Mouse (Mus musculus) G1E (cell line): ENCODE results near the gene Ccer1. TPM values are rescaled to one million over a fixed set of nuclear protein-coding genes. Genes with fewer than 3 reads are reported as not detected.

Experiments used
- ATAC-seq: 2 replicates; pipeline ENCODE4 v1.8.0; 2016; ENCODE audit warnings: mild to moderate bottlenecking; ENCODE audit not compliant: insufficient number of reproducible peaks, poor library complexity, low FRiP score, severe bottlenecking; ENCODE audit errors: extremely low read depth
- DNase-seq: peaks from one replicate; pipeline ENCODE4 v3.0.0; 2012; ENCODE audit warnings: low spot score
- H3K27me3 ChIP-seq: 2 replicates; pipeline ENCODE4 v1.6.1; 2012; ENCODE audit warnings: mild to moderate bottlenecking, low read length, inconsistent platforms; ENCODE audit not compliant: insufficient read depth
- H3K36me3 ChIP-seq: replicated peaks from 2 replicates; pipeline ENCODE3; 2012; ENCODE audit warnings: mild to moderate bottlenecking, inconsistent platforms
- H3K4me1 ChIP-seq: 2 replicates; pipeline ENCODE4 v1.6.1; 2012; ENCODE audit warnings: low read depth, low read length, inconsistent platforms, mixed read lengths; ENCODE audit not compliant: insufficient read depth
- H3K4me3 ChIP-seq: 2 replicates; pipeline ENCODE4 v1.5.1; 2012; ENCODE audit warnings: low read depth, mild to moderate bottlenecking, inconsistent platforms, low read length, moderate library complexity, mixed read lengths
- H3K9me3 ChIP-seq: replicated peaks from 2 replicates; pipeline ENCODE4 v1.6.1; 2012; ENCODE audit warnings: inconsistent platforms
- CTCF ChIP-seq: IDR thresholded peaks from 2 replicates; pipeline ENCODE4 v1.5.1; 2012; ENCODE audit warnings: low read depth, low read length, inconsistent platforms, mixed read lengths
- GATA1 ChIP-seq: IDR thresholded peaks from 2 replicates; pipeline ENCODE4 v1.6.1; 2012; ENCODE audit warnings: borderline replicate concordance, low read length, inconsistent platforms, mixed read lengths
- GATA2 ChIP-seq: IDR thresholded peaks from 2 replicates; pipeline ENCODE4 v1.6.1; 2012; ENCODE audit warnings: low read depth, low read length, inconsistent platforms, borderline replicate concordance
- POLR2AphosphoS5 ChIP-seq: IDR thresholded peaks from 2 replicates; pipeline ENCODE4 v1.6.1; 2012; ENCODE audit warnings: low read depth, low read length, inconsistent platforms; ENCODE audit not compliant: insufficient replicate concordance
- TAL1 ChIP-seq: conservative IDR thresholded peaks from 2 replicates; pipeline ENCODE4 v1.6.1; 2012; ENCODE audit warnings: low read depth, low read length, inconsistent platforms, mixed read lengths
- polyA plus RNA-seq: library from polyadenylated mRNA; stranded (reverse); fragments of >175 nt; gene quantifications from 2 replicates; pipeline ENCODE4 v1.2.3, GENCODE M21; 2012
- total RNA-seq, 2 experiments: library from RNA; stranded (forward) in 1 of 2; stranded (reverse) in 1 of 2; fragments of 200-1000 nt in 1 of 2; fragments of >200 nt in 1 of 2; fragmentation: Nextera tagmentation in 1 of 2; gene quantifications; 2 replicates each; pipeline ENCODE4 v1.2.3; 2014 to 2017

The Ccer1 gene
- total and polyA plus RNA-seq, 3 experiments, result 0.11 TPM; not detected in 2

DNA sequence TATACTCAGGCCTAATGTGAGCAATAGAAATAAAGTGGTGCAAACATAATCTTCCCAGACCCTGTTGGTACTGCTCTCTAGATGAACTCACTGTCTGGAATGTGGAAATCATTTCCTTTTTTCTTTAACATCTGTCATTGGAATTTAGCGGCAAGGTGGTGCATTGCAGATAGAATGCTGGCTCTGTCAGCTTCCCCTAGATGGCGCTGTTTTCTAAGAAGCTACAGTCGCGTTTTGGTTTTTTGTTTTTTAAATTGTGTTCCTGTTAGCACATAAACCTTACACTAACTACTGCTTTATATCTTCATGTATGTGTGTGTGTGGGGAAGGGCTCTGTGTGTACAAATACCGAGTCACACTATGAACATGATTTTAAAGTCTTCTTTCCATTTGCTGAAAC, 19.8 kb downstream of the Ccer1 start:
- H3K4me1 ChIP-seq, result no peaks in the 10 kb centered on the region
- no peaks in the 10 kb centered on the region for H3K27me3 ChIP-seq
- no peak; the same call in 1 of the 2 replicates for ATAC-seq
- no peak overlapping the region for H3K4me3 ChIP-seq
- no peak for DNase-seq
- TF ChIP-seq CTCF, result peak; percentile 61
- no peak for TF ChIP-seq GATA1
- no peaks in the 10 kb centered on the region for H3K36me3 ChIP-seq
- no peaks in the 10 kb centered on the region for H3K9me3 ChIP-seq

DNA sequence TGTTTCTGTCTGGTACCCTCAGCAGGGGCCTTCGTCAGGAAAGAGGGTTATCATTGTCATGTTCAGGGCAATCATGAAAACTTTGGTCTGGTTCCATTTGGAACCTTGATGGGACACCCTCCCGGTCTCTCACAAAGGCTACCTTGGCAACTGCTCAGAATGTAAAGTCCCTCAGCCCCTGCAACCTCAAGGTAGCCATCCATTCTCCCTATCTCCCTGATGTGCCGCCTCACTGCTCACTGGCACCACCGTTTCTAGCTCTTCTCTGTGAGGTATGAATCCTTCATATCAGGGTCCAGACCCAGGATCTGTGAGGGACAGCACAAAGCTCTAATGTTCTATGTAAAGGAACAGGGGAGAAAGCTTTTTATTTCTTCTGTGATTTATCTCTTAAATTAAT, 21.7 kb downstream of the Ccer1 start:
- TF ChIP-seq GATA1 (no peak), GATA2 (no peak), POLR2AphosphoS5 (no peak), CTCF (no peak), TAL1 (no peak)
- no peaks in the 10 kb centered on the region for H3K4me1 ChIP-seq
- H3K9me3 ChIP-seq, result no peaks in the 10 kb centered on the region
- no peaks in the 10 kb centered on the region for H3K36me3 ChIP-seq
- no peak overlapping the region for H3K4me3 ChIP-seq
- DNase-seq, result no peak
- ATAC-seq, result no peak
- no peaks in the 10 kb centered on the region for H3K27me3 ChIP-seq

DNA sequence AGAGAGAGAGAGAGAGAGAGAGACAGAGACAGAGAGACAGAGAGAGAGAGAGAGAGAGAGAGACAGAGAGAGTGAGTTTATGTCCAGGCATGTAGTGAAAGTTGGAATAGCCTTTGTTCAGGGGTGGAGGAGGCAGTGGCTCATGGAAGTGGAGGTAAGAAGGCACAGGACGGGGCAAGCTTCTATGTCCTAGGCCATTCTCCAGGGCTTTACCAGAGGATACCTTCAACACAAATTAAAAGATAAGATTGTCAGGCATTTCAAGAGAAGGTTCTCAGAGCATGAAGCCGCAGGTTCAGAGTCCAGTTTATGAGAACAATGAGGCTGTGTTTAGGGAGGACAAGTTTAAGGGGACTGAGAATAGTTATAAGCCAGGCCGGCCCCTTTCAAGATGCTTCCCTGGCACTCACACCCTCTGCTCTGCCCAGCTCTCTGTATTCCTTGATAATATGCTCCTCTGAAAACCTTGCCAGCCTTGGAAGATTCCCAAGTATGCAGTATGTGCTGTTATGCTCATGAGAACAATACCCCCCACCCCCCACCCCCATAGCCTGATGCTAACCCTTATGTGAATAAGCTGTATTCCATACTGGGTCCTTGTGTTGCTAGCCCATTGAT, 22.5 kb downstream of the Ccer1 start:
- DNase-seq, result no peak
- TF ChIP-seq GATA2 (no peak), GATA1 (no peak), CTCF (no peak), TAL1 (no peak), POLR2AphosphoS5 (no peak)

DNA sequence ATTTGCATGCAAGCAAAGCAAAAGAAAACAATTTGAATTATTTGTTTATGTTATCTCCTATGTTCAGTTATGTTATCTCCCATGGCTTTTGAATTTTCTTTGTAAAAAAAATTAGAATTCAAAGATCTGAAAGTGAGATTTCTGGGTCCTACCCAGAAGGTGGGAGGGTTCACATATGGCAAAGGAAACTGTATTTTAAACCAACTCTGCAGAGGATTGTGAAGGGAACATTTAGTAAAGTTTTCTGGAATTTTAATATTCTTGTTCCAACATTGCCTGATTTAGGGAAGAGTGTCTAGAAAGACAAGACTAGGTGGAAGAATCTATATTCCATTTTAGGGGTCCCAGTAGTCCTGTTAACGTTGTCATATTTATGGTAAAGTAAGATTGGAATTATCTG, 24.4 kb downstream of the Ccer1 start:
- Histone ChIP-seq H3K4me3 (no peak overlapping the region), H3K36me3 (no peaks in the 10 kb centered on the region), H3K4me1 (no peaks in the 10 kb centered on the region), H3K9me3 (0 out of 2 replicates have a peak, but pooled peaks cover under 1% of the 10 kb centered on the region), H3K27me3 (no peaks in the 10 kb centered on the region)
- DNase-seq (no peak), ATAC-seq (no peak)
- TF ChIP-seq POLR2AphosphoS5, result no peak
- TF ChIP-seq CTCF, result no peak
- no peak for TF ChIP-seq GATA2
- no peak for TF ChIP-seq TAL1
- TF ChIP-seq GATA1, result no peak

More for the DNA sequence above, 22.5 kb downstream of the Ccer1 start:
- H3K27me3 ChIP-seq, result no peaks in the 10 kb centered on the region
- no peak overlapping the region for H3K4me3 ChIP-seq
- no peaks in the 10 kb centered on the region for H3K9me3 ChIP-seq
- no peaks in the 10 kb centered on the region for H3K4me1 ChIP-seq
- no peak for ATAC-seq
- no peaks in the 10 kb centered on the region for H3K36me3 ChIP-seq

DNA sequence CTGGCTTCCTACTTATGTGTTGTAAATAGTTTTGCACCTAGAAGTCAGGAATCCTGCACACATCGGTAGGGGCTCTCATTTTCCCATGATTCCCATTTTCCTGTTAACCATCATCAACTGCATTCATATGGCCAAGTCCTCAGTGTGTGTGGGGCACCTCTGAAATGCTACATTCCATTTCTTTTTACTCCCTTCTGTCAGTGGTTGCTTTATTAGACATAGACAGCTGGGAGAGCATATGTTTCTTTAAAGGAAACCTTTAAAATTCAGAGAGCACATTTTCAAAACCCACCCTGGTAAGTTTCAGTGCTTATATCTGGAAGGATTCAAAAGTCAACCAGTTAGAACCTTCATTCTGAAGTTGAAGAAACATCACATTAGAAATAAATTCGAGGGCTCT, 25.2 kb downstream of the Ccer1 start:
- no peak for DNase-seq

DNA sequence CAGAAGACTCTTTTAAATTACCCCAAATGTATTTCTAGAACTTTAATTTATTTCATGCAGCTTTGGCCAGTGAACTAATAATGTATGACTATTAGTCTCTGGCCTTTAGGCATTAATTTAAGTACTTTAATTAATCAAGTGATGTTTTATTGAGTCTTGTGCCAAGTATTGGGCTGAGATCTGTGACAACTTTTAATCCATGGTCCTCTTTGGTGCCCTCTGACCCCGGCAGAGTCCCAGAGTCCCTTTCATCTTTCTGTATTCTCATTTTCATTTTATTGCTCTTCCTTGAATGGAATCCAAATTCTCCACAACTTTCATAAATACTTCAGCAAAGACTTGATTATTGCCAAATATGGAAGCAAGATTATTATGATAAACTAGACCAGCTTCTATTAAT, 27.8 kb downstream of the Ccer1 start:
- no peaks in the 10 kb centered on the region for H3K27me3 ChIP-seq
- ATAC-seq (no peak), DNase-seq (no peak)
- H3K36me3 ChIP-seq, result no peaks in the 10 kb centered on the region
- H3K4me1 ChIP-seq, result no peaks in the 10 kb centered on the region
- H3K4me3 ChIP-seq, result no peak overlapping the region
- peaks cover 6% of the 10 kb centered on the region; the same call in 1 of the 2 replicates for H3K9me3 ChIP-seq
- TF ChIP-seq POLR2AphosphoS5 (no peak), CTCF (no peak), TAL1 (no peak), GATA2 (no peak), GATA1 (no peak)

More for the DNA sequence above, 25.2 kb downstream of the Ccer1 start:
- TF ChIP-seq TAL1, result no peak
- no peak for TF ChIP-seq GATA2
- TF ChIP-seq CTCF, result no peak
- TF ChIP-seq POLR2AphosphoS5, result no peak
- no peak for TF ChIP-seq GATA1
- Histone ChIP-seq H3K9me3 (peaks cover 6% of the 10 kb centered on the region; the same call in 1 of the 2 replicates), H3K4me3 (no peak overlapping the region), H3K27me3 (no peaks in the 10 kb centered on the region), H3K4me1 (no peaks in the 10 kb centered on the region), H3K36me3 (no peaks in the 10 kb centered on the region)
- no peak for ATAC-seq

DNA sequence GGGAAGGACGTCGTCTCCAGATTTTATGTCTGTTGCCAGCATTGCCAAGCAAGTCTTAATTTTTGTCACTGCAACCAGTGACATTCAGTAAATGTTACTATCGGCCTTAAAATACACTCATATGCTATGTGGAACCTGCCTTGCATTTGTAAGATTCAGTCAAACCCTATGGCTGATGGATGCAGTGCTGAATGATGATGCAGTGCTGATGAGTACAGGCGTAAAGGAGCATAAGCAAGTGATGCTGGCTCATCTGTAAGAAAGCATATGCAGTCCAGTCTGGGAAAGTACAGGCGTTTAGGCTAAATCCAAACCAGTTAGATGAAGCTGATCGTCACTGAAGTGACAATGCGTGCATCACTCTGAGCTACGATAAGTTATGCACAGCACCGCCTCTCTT, 29.9 kb downstream of the Ccer1 start:
- no peak for TF ChIP-seq CTCF
- H3K4me1 ChIP-seq, result no peaks in the 10 kb centered on the region
- peaks cover 6% of the 10 kb centered on the region; the same call in 1 of the 2 replicates for H3K9me3 ChIP-seq
- H3K36me3 ChIP-seq, result no peaks in the 10 kb centered on the region
- H3K27me3 ChIP-seq, result no peaks in the 10 kb centered on the region
- DNase-seq (no peak), ATAC-seq (no peak)
- no peak overlapping the region for H3K4me3 ChIP-seq
